Mouse (Mus musculus) 416B (cell line): ENCODE measurements around the gene Gm12845.
"Not testable (repeated sequence)": the region's sequence is repeated elsewhere in the genome, so short reads cannot be mapped to it uniquely, and the experiment has no call there.

Experiments used
- DNase-seq: peaks from one replicate; pipeline ENCODE4 v3.0.0; 2011; ENCODE audit warnings: low read depth

Gene Gm12845

DNA sequence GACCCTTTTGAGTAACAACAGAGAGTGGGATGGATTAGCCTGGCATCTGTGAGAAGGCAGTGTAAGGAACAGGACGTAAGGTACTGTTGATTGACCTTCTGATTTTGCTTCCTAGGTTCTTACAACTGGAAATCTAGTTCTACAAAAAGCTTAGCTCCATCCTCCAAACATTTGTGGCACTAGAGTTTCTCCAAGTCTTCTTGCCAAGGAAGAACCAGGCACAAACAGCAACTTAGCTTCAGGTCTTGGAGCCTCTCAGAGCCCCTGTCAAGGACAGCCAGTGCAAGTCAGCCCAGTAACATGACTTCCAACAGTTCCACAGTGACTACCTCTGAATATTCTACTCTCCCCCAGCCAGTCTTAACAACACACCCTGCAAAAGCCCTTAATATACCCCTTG is at the start of gene Gm12845:
Gm12845 (plus strand) TSS at position 301 of the 400 bp plus-strand sequence.
- DNase-seq: no peak

GRCm38 (mm10) chr4:117676903-117677302 is 47.3 kb upstream of the Gm12845 start:
- DNase-seq: peak; percentile 81

DNA sequence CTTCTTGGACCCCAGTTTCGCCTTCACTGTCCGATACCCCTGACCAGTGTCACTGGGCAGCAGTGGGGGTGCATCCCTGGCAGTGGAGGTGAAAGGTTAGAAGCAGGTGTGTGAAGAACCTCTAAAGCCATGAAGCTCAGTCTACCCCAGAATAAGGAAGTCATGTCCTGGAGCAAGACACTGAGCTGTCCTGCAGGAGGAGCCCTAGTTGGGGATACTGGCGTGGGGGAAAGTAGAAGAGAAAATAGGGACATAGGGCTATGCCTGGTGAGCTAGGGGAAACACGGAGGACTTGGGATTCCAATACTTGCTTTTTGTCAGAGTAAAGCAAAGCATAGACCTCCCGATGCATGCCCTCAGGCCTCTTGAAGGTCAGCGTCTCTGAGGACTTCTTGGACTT is 43.2 kb upstream of the Gm12845 start:
- DNase-seq: peak; percentile 53

GRCm38 (mm10) chr4:117681931-117682461 is 42.2 kb upstream of the Gm12845 start, which contains the start of gene Dmap1:
Gene Dmap1, minus strand, starts transcription at chr4:117682273.
- peak; percentile 89 for DNase-seq

GRCm38 (mm10) chr4:117682463-117682862 is 41.7 kb upstream of the Gm12845 start:
- no peak for DNase-seq

- peak; percentile 23 for DNase-seq
Observed at GRCm38 (mm10) chr4:117683048-117683768, 41.0 kb upstream of the Gm12845 start.

- DNase-seq: no peak
Observed at GRCm38 (mm10) chr4:117686354-117686753, 37.9 kb upstream of the Gm12845 start.

GRCm38 (mm10) chr4:117705361-117705760 is 18.9 kb upstream of the Gm12845 start:
- peak; percentile 69 for DNase-seq

DNA sequence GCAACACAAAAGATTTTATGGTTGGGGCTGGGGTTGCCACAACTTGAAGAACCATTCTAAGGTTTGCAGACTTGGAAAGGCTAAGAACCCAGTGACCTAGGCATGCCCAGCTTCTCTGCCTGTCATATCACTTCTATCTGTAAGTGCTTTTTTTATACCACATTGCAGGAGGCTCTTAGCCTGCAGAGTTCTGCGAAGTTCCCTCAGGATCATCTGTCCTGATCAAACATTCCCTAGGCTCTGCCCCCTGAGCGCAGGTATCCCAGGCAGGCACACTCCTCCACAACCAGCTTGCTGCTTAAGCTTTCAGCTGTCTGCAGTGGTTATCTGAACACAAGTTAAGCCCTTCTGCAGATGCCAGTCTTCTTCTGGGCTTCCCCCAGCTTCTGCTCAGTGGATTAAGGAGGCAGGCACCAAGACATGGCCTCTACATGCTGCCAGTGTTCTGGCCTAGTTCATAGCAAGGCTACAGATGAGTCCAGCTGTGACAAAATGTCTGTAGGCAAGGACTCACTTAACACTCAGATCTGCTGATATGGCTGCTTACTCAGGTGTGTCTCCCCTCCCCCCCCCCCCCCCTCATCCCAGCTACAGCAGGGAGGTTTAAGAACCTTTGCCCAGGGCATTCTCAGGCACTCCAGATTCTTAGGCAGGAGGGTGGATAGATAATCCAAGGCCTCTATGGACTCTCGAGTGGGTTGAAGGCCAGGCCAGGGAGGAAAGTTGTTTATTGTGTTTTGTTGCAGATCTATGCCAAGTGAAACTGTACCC is 15.2 kb upstream of the Gm12845 start:
- DNase-seq: no peak

- DNase-seq: no peak
Observed at GRCm38 (mm10) chr4:117712314-117712713, 11.9 kb upstream of the Gm12845 start.

DNA sequence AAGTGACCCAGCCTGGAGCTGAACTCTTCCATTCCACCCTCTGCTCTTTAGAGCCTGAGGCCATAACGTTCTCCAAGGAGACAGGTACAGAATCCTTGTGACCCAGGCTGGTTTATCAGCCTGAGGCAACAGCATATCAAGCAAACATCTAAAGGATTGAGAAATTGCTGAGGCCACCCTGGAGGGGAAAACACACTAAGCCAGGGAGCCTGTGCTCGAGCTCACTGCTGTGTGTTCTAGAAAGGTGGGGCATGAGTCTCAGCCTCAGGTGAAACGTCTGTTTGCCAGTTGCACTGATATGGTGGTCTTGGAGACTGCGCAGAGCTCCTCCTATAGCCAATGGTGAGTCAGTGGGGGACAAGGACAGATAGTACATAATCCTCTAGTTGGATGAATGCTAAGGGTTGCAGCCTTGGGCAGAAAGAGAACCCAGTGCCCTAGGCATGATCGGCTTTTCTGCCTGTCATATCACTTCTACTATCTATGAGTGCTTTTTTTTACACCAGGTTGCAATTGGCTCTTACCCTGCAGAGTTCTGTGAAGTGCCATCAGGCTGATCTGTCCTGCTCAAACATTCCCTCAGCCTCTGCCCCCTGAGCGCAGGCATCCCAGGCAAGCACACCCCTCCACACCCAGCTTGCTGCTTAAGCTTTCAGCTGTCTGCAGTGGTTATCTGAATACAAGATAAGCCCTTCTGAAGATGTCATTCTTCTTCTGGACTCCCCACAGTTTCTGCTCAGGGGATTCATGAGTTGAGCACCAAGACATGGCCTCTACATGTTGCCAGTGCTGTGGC is 10.7 kb upstream of the Gm12845 start:
- no peak for DNase-seq

DNA sequence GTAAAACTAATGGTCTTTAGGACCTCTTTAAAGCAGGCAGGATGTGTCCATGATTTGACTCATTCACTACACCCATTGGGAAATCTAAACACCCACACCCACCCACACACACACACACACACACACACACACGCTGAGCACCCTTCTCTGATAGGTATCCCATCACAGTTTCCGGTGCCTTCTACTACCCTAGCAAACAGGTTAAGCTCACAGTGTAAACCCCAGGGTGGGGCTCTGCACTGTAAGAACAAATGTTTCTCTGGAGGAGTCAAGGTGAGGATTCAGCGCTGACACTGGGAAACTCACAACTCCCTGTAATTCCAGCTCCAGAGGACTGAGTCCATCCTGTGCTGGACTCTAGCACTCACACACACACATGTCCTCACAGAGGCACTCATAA is 7.7 kb downstream of the Gm12845 start:
- DNase-seq: no peak

GRCm38 (mm10) chr4:117737559-117737958 is 13.3 kb downstream of the Gm12845 start:
- peak; percentile 57 for DNase-seq

- not testable (repeated sequence) for DNase-seq
Observed at GRCm38 (mm10) chr4:117752469-117752868, 28.3 kb downstream of the Gm12845 start.

DNA sequence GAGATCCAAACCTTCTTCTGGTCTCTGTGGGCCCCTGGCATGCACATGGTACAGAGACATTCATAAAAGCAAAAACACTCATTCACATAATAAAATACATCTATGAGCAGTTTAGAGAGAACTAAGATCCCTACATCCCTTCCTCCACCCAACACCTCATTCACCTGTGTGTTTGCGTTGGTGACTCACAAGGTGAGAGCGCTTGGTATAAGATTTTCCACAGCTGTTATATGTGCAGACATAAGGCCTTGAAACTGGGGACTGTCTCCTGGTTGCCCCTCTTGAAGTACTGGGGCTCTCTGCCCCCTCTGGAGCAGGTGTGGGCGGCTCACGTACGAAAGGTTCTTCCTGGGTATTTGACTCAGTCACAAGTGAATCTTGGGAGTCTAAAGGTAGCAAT is 35.9 kb downstream of the Gm12845 start:
- DNase-seq: no peak

DNA sequence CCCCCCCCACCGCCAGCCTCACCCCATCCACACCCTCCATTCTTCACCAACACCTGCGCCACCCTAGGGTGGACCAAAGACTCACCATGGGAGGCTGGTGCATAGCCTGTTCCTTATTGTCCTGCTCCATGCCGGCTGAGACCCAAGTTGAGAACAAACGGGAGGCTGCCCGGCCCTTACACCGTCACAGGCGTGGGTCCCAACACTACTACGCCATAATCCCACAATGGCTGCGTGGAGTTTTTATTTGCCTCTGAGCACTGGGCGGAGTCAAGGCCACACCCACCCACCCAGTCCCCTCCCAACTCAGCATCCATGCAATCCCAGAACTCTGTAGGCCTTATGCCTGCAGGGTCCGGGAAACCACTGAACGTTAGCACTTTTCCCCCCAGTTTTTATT is 41.2 kb downstream of the Gm12845 start, which contains the start of gene Klf17:
Klf17 (minus strand) TSS at position 233 of the 400 bp plus-strand sequence.
- no peak for DNase-seq

GRCm38 (mm10) chr4:117770935-117771334 is 46.7 kb downstream of the Gm12845 start:
- peak; percentile 79 for DNase-seq

- DNase-seq: no peak
Observed at GRCm38 (mm10) chr4:117772960-117773359, 48.7 kb downstream of the Gm12845 start.
